Mouse (Mus musculus): ENCODE measurements around the gene Ankrd55. TPM values are rescaled to one million over a fixed set of nuclear protein-coding genes. Genes with fewer than 3 reads are reported as not detected.

The Ankrd55 gene
- polyA plus RNA-seq, 1 experiment, result 0.27 TPM

DNA sequence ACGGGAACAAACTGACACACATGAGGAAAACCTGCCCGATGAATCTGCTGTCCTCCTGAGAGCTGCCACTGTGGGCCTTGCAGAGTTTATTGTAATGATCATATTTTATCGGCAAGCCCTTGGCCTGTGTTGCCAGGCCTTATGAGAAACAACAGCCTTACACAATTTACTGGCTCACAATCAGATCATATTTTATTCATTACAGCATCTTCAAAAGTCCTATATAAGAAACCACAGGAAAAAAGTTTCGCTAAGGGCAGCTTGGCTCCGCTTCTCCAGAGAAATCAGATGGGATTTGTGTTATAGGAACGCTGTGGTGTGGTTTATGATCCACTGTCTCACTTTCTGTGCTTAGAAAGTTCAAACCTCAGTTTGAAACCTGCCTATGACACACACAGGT lies 42.0 kb downstream of the Ankrd55 start:
- H3K4me1 ChIP-seq (ENCODE audit: control insufficient read depth, insufficient read depth, insufficient read length, low read length), result no peaks in the 10 kb centered on the region
- 89% methylated on average over 6 of the region's 6 CpGs for WGBS
- no peak overlapping the region for H3K27ac ChIP-seq (ENCODE audit: insufficient read depth, low read depth, low read length)
- H3K27me3 ChIP-seq (ENCODE audit: control insufficient read depth, insufficient read depth, low read length), result no peaks in the 10 kb centered on the region; the same call in 1 of the 2 replicates
- no peak for TF ChIP-seq POLR2A (IDR thresholded peaks at IDR 0.05; ENCODE audit: low read depth, low read length)
- TF ChIP-seq CTCF (IDR thresholded peaks at IDR 0.05; ENCODE audit: extremely low read depth, insufficient read length, insufficient replicate concordance, low read depth, low read length), result no peak
- H3K36me3 ChIP-seq (ENCODE audit: control insufficient read depth, insufficient read depth, low read length), result no peaks in the 10 kb centered on the region
- no peak overlapping the region for H3K4me3 ChIP-seq (ENCODE audit: low read depth, low read length)

GRCm38 (mm10) chr13:112330919-112331681 lies 42.8 kb downstream of the Ankrd55 start:
- TF ChIP-seq POLR2A (IDR thresholded peaks at IDR 0.05; ENCODE audit: low read depth, low read length) (no peak), CTCF (IDR thresholded peaks at IDR 0.05; ENCODE audit: extremely low read depth, insufficient read length, insufficient replicate concordance, low read depth, low read length) (no peak)
- Histone ChIP-seq H3K27me3 (ENCODE audit: control insufficient read depth, insufficient read depth, low read length) (no peaks in the 10 kb centered on the region; the same call in 1 of the 2 replicates), H3K4me1 (ENCODE audit: control insufficient read depth, insufficient read depth, insufficient read length, low read length) (no peaks in the 10 kb centered on the region), H3K36me3 (ENCODE audit: control insufficient read depth, insufficient read depth, low read length) (no peaks in the 10 kb centered on the region), H3K4me3 (ENCODE audit: low read depth, low read length) (no peak overlapping the region), H3K27ac (ENCODE audit: insufficient read depth, low read depth, low read length) (no peak overlapping the region)
- 33% methylated on average over 8 of the region's 8 CpGs for WGBS

DNA sequence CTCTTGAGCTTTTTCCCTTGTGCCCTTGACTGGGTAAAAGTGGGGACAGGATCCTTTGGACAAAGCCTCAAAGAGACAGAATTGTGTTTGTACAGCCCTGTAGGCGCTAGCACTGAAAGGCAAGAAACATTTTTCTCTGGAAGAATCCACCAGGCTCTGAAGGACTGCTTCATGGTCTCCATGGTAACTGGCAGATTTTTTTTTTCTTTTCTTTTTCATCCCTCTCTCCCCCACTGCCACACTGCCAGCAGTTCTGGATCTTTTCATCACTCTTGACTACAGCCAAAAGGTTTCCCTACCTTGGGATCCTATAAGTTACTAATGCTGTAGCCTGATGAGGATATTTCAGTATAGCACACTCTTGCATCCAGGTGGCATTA lies 43.4 kb downstream of the Ankrd55 start:
- no peak for TF ChIP-seq POLR2A (IDR thresholded peaks at IDR 0.05; ENCODE audit: low read depth, low read length)
- no peak for TF ChIP-seq CTCF (IDR thresholded peaks at IDR 0.05; ENCODE audit: extremely low read depth, insufficient read length, insufficient replicate concordance, low read depth, low read length)
- H3K27ac ChIP-seq (ENCODE audit: insufficient read depth, low read depth, low read length), result no peak overlapping the region
- no peaks in the 10 kb centered on the region for H3K36me3 ChIP-seq (ENCODE audit: control insufficient read depth, insufficient read depth, low read length)
- H3K4me1 ChIP-seq (ENCODE audit: control insufficient read depth, insufficient read depth, insufficient read length, low read length), result no peaks in the 10 kb centered on the region
- WGBS, result 63% methylated on average over 1 of the region's 1 CpGs
- no peaks in the 10 kb centered on the region; the same call in 1 of the 2 replicates for H3K27me3 ChIP-seq (ENCODE audit: control insufficient read depth, insufficient read depth, low read length)
- no peak overlapping the region for H3K4me3 ChIP-seq (ENCODE audit: low read depth, low read length)

- no peaks in the 10 kb centered on the region for H3K27me3 ChIP-seq (ENCODE audit: control insufficient read depth, insufficient read depth, low read length)
- WGBS, result 57% methylated on average over 3 of the region's 3 CpGs
- no peaks in the 10 kb centered on the region for H3K4me1 ChIP-seq (ENCODE audit: control insufficient read depth, insufficient read depth, insufficient read length, low read length)
- H3K27ac ChIP-seq (ENCODE audit: insufficient read depth, low read depth, low read length), result no peak overlapping the region
- H3K36me3 ChIP-seq (ENCODE audit: control insufficient read depth, insufficient read depth, low read length), result no peaks in the 10 kb centered on the region
- TF ChIP-seq CTCF (IDR thresholded peaks at IDR 0.05; ENCODE audit: extremely low read depth, insufficient read length, insufficient replicate concordance, low read depth, low read length), result no peak
- no peak for TF ChIP-seq POLR2A (IDR thresholded peaks at IDR 0.05; ENCODE audit: low read depth, low read length)
- no peak overlapping the region for H3K4me3 ChIP-seq (ENCODE audit: low read depth, low read length)
Measured at GRCm38 (mm10) chr13:112335531-112335930, 47.3 kb downstream of the Ankrd55 start.

GRCm38 (mm10) chr13:112337146-112337545 lies 48.9 kb downstream of the Ankrd55 start:
- Histone ChIP-seq H3K27me3 (ENCODE audit: control insufficient read depth, insufficient read depth, low read length) (no peaks in the 10 kb centered on the region), H3K4me1 (ENCODE audit: control insufficient read depth, insufficient read depth, insufficient read length, low read length) (no peaks in the 10 kb centered on the region), H3K27ac (ENCODE audit: insufficient read depth, low read depth, low read length) (no peak overlapping the region), H3K36me3 (ENCODE audit: control insufficient read depth, insufficient read depth, low read length) (no peaks in the 10 kb centered on the region), H3K4me3 (ENCODE audit: low read depth, low read length) (no peak overlapping the region)
- TF ChIP-seq POLR2A (IDR thresholded peaks at IDR 0.05; ENCODE audit: low read depth, low read length), result no peak
- TF ChIP-seq CTCF (IDR thresholded peaks at IDR 0.05; ENCODE audit: extremely low read depth, insufficient read length, insufficient replicate concordance, low read depth, low read length), result no peak
- WGBS, result 88% methylated on average over 9 of the region's 9 CpGs

GRCm38 (mm10) chr13:112340205-112340604 lies 52.0 kb downstream of the Ankrd55 start:
- WGBS, result 77% methylated on average over 8 of the region's 8 CpGs
- H3K27me3 ChIP-seq (ENCODE audit: control insufficient read depth, insufficient read depth, low read length), result no peaks in the 10 kb centered on the region
- H3K4me1 ChIP-seq (ENCODE audit: control insufficient read depth, insufficient read depth, insufficient read length, low read length), result no peaks in the 10 kb centered on the region
- no peak overlapping the region for H3K4me3 ChIP-seq (ENCODE audit: low read depth, low read length)
- TF ChIP-seq POLR2A (IDR thresholded peaks at IDR 0.05; ENCODE audit: low read depth, low read length), result no peak
- TF ChIP-seq CTCF (IDR thresholded peaks at IDR 0.05; ENCODE audit: extremely low read depth, insufficient read length, insufficient replicate concordance, low read depth, low read length), result no peak
- H3K36me3 ChIP-seq (ENCODE audit: control insufficient read depth, insufficient read depth, low read length), result no peaks in the 10 kb centered on the region
- H3K27ac ChIP-seq (ENCODE audit: insufficient read depth, low read depth, low read length), result no peak overlapping the region

DNA sequence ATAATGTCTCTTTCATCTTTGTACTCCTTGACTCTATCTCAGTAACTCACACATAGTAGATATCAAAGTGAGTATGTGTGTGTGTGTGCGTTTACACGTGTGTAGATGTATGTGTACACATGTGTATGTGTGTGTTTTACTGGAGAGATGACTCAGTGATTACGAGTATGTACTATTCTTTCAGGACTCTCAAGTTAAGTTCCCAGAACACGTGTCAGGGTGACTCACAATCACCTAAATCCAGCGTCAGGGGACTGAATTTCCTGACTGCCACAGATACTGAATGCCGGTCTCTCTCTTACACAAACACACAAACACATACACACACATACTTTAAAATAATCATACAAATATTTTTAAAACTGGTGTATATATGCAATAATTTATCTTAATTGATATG lies 52.5 kb downstream of the Ankrd55 start:
- TF ChIP-seq CTCF (IDR thresholded peaks at IDR 0.05; ENCODE audit: extremely low read depth, insufficient read length, insufficient replicate concordance, low read depth, low read length) (no peak), POLR2A (IDR thresholded peaks at IDR 0.05; ENCODE audit: low read depth, low read length) (no peak)
- no peaks in the 10 kb centered on the region for H3K4me1 ChIP-seq (ENCODE audit: control insufficient read depth, insufficient read depth, insufficient read length, low read length)
- H3K27me3 ChIP-seq (ENCODE audit: control insufficient read depth, insufficient read depth, low read length), result no peaks in the 10 kb centered on the region
- H3K36me3 ChIP-seq (ENCODE audit: control insufficient read depth, insufficient read depth, low read length), result no peaks in the 10 kb centered on the region
- no peak overlapping the region for H3K27ac ChIP-seq (ENCODE audit: insufficient read depth, low read depth, low read length)
- 66% methylated on average over 6 of the region's 6 CpGs for WGBS
- no peak overlapping the region for H3K4me3 ChIP-seq (ENCODE audit: low read depth, low read length)
